Mouse (Mus musculus): ENCODE data around the gene Frmd6. TPM values are rescaled to one million over a fixed set of nuclear protein-coding genes. Genes with fewer than 3 reads are reported as not detected.

Frmd6 gene
- polyA plus RNA-seq, 1 experiment from 2014 or later = 8.5 TPM

- Histone ChIP-seq H3K27me3 (replicated peaks; ENCODE audit: control insufficient read depth, insufficient read depth, low read length) (no peaks in the 10 kb centered on the region), H3K4me1 (ENCODE audit: control insufficient read depth, insufficient read depth, low read length) (no peaks in the 10 kb centered on the region; the same call in 1 of the 2 replicates), H3K27ac (ENCODE audit: low read depth, low read length) (no peak overlapping the region), H3K9ac (ENCODE audit: low read length) (no peak overlapping the region), H3K4me3 (ENCODE audit: low read depth, low read length) (no peak overlapping the region), H3K9me3 (replicated peaks; ENCODE audit: control insufficient read depth, low read length) (no peaks in the 10 kb centered on the region), H3K4me2 (ENCODE audit: low read length) (no peak overlapping the region), H3K36me3 (ENCODE audit: control insufficient read depth, insufficient read depth, low read length) (no peaks in the 10 kb centered on the region)
- ATAC-seq (no peak), DNase-seq (ENCODE audit: low spot score) (no peak)
- 91% methylated on average over 8 of the region's 8 CpGs for WGBS
Measured at GRCm38 (mm10) chr12:70800086-70800485, 25.2 kb upstream of the Frmd6 start.

GRCm38 (mm10) chr12:70801361-70801760, 24.0 kb upstream of the Frmd6 start:
- H3K4me1 ChIP-seq (ENCODE audit: control insufficient read depth, insufficient read depth, low read length) = no peaks in the 10 kb centered on the region
- H3K4me2 ChIP-seq (ENCODE audit: low read length) = no peak overlapping the region
- no peak overlapping the region for H3K27ac ChIP-seq (ENCODE audit: low read depth, low read length)
- H3K27me3 ChIP-seq (replicated peaks; ENCODE audit: control insufficient read depth, insufficient read depth, low read length) = no peaks in the 10 kb centered on the region
- H3K36me3 ChIP-seq (ENCODE audit: control insufficient read depth, insufficient read depth, low read length) = no peaks in the 10 kb centered on the region
- no peaks in the 10 kb centered on the region for H3K9me3 ChIP-seq (replicated peaks; ENCODE audit: control insufficient read depth, low read length)
- no peak for DNase-seq (ENCODE audit: low spot score)
- 80% methylated on average over 8 of the region's 8 CpGs for WGBS
- H3K4me3 ChIP-seq (ENCODE audit: low read depth, low read length) = no peak overlapping the region
- no peak overlapping the region for H3K9ac ChIP-seq (ENCODE audit: low read length)
- ATAC-seq = no peak

GRCm38 (mm10) chr12:70803494-70803893, 21.8 kb upstream of the Frmd6 start:
- Histone ChIP-seq H3K27me3 (replicated peaks; ENCODE audit: control insufficient read depth, insufficient read depth, low read length) (no peaks in the 10 kb centered on the region), H3K36me3 (ENCODE audit: control insufficient read depth, insufficient read depth, low read length) (no peaks in the 10 kb centered on the region), H3K4me3 (ENCODE audit: low read depth, low read length) (no peak overlapping the region), H3K9me3 (replicated peaks; ENCODE audit: control insufficient read depth, low read length) (no peaks in the 10 kb centered on the region), H3K4me2 (ENCODE audit: low read length) (no peak overlapping the region), H3K27ac (ENCODE audit: low read depth, low read length) (no peak overlapping the region), H3K9ac (ENCODE audit: low read length) (no peak overlapping the region), H3K4me1 (ENCODE audit: control insufficient read depth, insufficient read depth, low read length) (no peaks in the 10 kb centered on the region)
- ATAC-seq (no peak), DNase-seq (ENCODE audit: low spot score) (no peak)
- WGBS = 73% methylated on average over 4 of the region's 4 CpGs

- Histone ChIP-seq H3K4me3 (ENCODE audit: low read depth, low read length) (no peak overlapping the region), H3K9ac (ENCODE audit: low read length) (no peak overlapping the region), H3K27ac (ENCODE audit: low read depth, low read length) (no peak overlapping the region), H3K27me3 (replicated peaks; ENCODE audit: control insufficient read depth, insufficient read depth, low read length) (no peaks in the 10 kb centered on the region), H3K9me3 (replicated peaks; ENCODE audit: control insufficient read depth, low read length) (no peaks in the 10 kb centered on the region), H3K36me3 (ENCODE audit: control insufficient read depth, insufficient read depth, low read length) (no peaks in the 10 kb centered on the region), H3K4me2 (ENCODE audit: low read length) (no peak overlapping the region), H3K4me1 (ENCODE audit: control insufficient read depth, insufficient read depth, low read length) (no peaks in the 10 kb centered on the region)
- DNase-seq (ENCODE audit: low spot score) = no peak
- 69% methylated on average over 2 of the region's 2 CpGs for WGBS
- no peak for ATAC-seq
Measured at GRCm38 (mm10) chr12:70804989-70805388, 20.3 kb upstream of the Frmd6 start.

GRCm38 (mm10) chr12:70807543-70807942, 17.8 kb upstream of the Frmd6 start:
- H3K9me3 ChIP-seq (replicated peaks; ENCODE audit: control insufficient read depth, low read length) = no peaks in the 10 kb centered on the region
- H3K4me1 ChIP-seq (ENCODE audit: control insufficient read depth, insufficient read depth, low read length) = no peaks in the 10 kb centered on the region
- no peak overlapping the region for H3K4me3 ChIP-seq (ENCODE audit: low read depth, low read length)
- no peak overlapping the region for H3K9ac ChIP-seq (ENCODE audit: low read length)
- H3K27me3 ChIP-seq (replicated peaks; ENCODE audit: control insufficient read depth, insufficient read depth, low read length) = no peaks in the 10 kb centered on the region
- DNase-seq (ENCODE audit: low spot score) (no peak), ATAC-seq (no peak)
- H3K4me2 ChIP-seq (ENCODE audit: low read length) = no peak overlapping the region
- WGBS = 93% methylated on average over 5 of the region's 5 CpGs
- H3K27ac ChIP-seq (ENCODE audit: low read depth, low read length) = no peak overlapping the region
- H3K36me3 ChIP-seq (ENCODE audit: control insufficient read depth, insufficient read depth, low read length) = no peaks in the 10 kb centered on the region

- no peaks in the 10 kb centered on the region for H3K27me3 ChIP-seq (replicated peaks; ENCODE audit: control insufficient read depth, insufficient read depth, low read length)
- no peak overlapping the region for H3K4me2 ChIP-seq (ENCODE audit: low read length)
- ATAC-seq (no peak), DNase-seq (ENCODE audit: low spot score) (no peak)
- no peak overlapping the region for H3K27ac ChIP-seq (ENCODE audit: low read depth, low read length)
- no peaks in the 10 kb centered on the region for H3K4me1 ChIP-seq (ENCODE audit: control insufficient read depth, insufficient read depth, low read length)
- no peak overlapping the region for H3K9ac ChIP-seq (ENCODE audit: low read length)
- H3K9me3 ChIP-seq (replicated peaks; ENCODE audit: control insufficient read depth, low read length) = no peaks in the 10 kb centered on the region
- 78% methylated on average over 6 of the region's 6 CpGs for WGBS
- H3K4me3 ChIP-seq (ENCODE audit: low read depth, low read length) = no peak overlapping the region
- H3K36me3 ChIP-seq (ENCODE audit: control insufficient read depth, insufficient read depth, low read length) = no peaks in the 10 kb centered on the region
Measured at GRCm38 (mm10) chr12:70807975-70808374, 17.3 kb upstream of the Frmd6 start.

- Histone ChIP-seq H3K9ac (ENCODE audit: low read length) (no peak overlapping the region), H3K9me3 (replicated peaks; ENCODE audit: control insufficient read depth, low read length) (no peaks in the 10 kb centered on the region), H3K27me3 (replicated peaks; ENCODE audit: control insufficient read depth, insufficient read depth, low read length) (no peaks in the 10 kb centered on the region), H3K4me1 (ENCODE audit: control insufficient read depth, insufficient read depth, low read length) (no peaks in the 10 kb centered on the region), H3K36me3 (ENCODE audit: control insufficient read depth, insufficient read depth, low read length) (no peaks in the 10 kb centered on the region), H3K4me3 (ENCODE audit: low read depth, low read length) (no peak overlapping the region), H3K4me2 (ENCODE audit: low read length) (no peak overlapping the region), H3K27ac (ENCODE audit: low read depth, low read length) (no peak overlapping the region)
- WGBS = 80% methylated on average over 2 of the region's 2 CpGs
- DNase-seq (ENCODE audit: low spot score) (no peak), ATAC-seq (no peak)
Measured at GRCm38 (mm10) chr12:70809957-70810356, 15.4 kb upstream of the Frmd6 start.

- no peak overlapping the region for H3K4me2 ChIP-seq (ENCODE audit: low read length)
- no peak overlapping the region for H3K27ac ChIP-seq (ENCODE audit: low read depth, low read length)
- H3K9me3 ChIP-seq (replicated peaks; ENCODE audit: control insufficient read depth, low read length) = no peaks in the 10 kb centered on the region
- no peaks in the 10 kb centered on the region for H3K4me1 ChIP-seq (ENCODE audit: control insufficient read depth, insufficient read depth, low read length)
- WGBS = 81% methylated on average over 6 of the region's 6 CpGs
- DNase-seq (ENCODE audit: low spot score) (no peak), ATAC-seq (no peak)
- no peak overlapping the region for H3K9ac ChIP-seq (ENCODE audit: low read length)
- H3K4me3 ChIP-seq (ENCODE audit: low read depth, low read length) = no peak overlapping the region
- no peaks in the 10 kb centered on the region for H3K36me3 ChIP-seq (ENCODE audit: control insufficient read depth, insufficient read depth, low read length)
- H3K27me3 ChIP-seq (replicated peaks; ENCODE audit: control insufficient read depth, insufficient read depth, low read length) = no peaks in the 10 kb centered on the region
Measured at GRCm38 (mm10) chr12:70811772-70812171, 13.5 kb upstream of the Frmd6 start.

GRCm38 (mm10) chr12:70812176-70812575, 13.1 kb upstream of the Frmd6 start:
- H3K4me1 ChIP-seq (ENCODE audit: control insufficient read depth, insufficient read depth, low read length) = no peaks in the 10 kb centered on the region
- no peaks in the 10 kb centered on the region for H3K9me3 ChIP-seq (replicated peaks; ENCODE audit: control insufficient read depth, low read length)
- ATAC-seq (no peak), DNase-seq (ENCODE audit: low spot score) (peak; percentile 39)
- no peak overlapping the region for H3K27ac ChIP-seq (ENCODE audit: low read depth, low read length)
- no peaks in the 10 kb centered on the region for H3K36me3 ChIP-seq (ENCODE audit: control insufficient read depth, insufficient read depth, low read length)
- no peak overlapping the region for H3K4me3 ChIP-seq (ENCODE audit: low read depth, low read length)
- no peaks in the 10 kb centered on the region for H3K27me3 ChIP-seq (replicated peaks; ENCODE audit: control insufficient read depth, insufficient read depth, low read length)
- whole genome bisulfite sequencing = 74% methylated on average over 6 of the region's 6 CpGs
- H3K4me2 ChIP-seq (ENCODE audit: low read length) = no peak overlapping the region
- H3K9ac ChIP-seq (ENCODE audit: low read length) = no peak overlapping the region
